Mouse (Mus musculus): ENCODE measurements at regions not wholly inside any gene's neighbourhood (a gene's known extent, or its start where the extent isn't known, plus 50 kb on each side); places are given as distances from the start of the nearest gene placed in this dataset.

- DNase-seq (ENCODE audit: inconsistent ontology term): no peak
These were observed 246.9 kb upstream of the Fggy start for GRCm38 (mm10) chr4:95310410-95310809.

DNA sequence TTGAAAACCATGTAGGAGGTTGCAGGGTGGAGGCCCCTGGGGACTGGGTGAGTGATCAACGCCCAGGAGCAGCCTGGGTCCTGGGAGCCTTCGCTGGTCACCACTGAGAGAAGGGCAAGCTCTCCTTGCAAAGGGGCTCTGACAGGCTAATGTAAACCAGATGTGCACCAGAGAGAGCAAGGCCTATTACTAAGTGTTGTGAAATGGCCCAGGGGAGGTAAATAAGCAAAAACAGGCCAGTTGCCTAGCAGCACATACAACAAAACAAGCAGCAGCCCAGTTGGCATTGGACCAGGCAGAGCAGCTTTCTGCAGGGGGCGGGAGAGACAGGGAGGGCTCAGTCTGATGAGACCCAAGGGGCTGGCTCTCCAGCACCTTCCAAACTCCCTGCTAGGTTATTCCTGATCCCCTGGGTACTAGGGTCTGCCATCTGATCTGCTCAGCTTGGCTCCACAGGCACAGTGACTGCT is 239.5 kb upstream of the Fggy start:
- DNase-seq (ENCODE audit: inconsistent ontology term): peak; percentile 70

GRCm38 (mm10) chr4:95318561-95318960 is 238.7 kb upstream of the Fggy start:
- peak; percentile 20 for DNase-seq (ENCODE audit: inconsistent ontology term)

- DNase-seq (ENCODE audit: inconsistent ontology term): peak; percentile 77
These were observed 238.3 kb upstream of the Fggy start for GRCm38 (mm10) chr4:95319036-95319435.

GRCm38 (mm10) chr4:95325861-95326260 is 231.4 kb upstream of the Fggy start:
- no peak for DNase-seq (ENCODE audit: inconsistent ontology term)

- DNase-seq (ENCODE audit: inconsistent ontology term): no peak
These were observed 217.5 kb upstream of the Fggy start for GRCm38 (mm10) chr4:95339822-95340221.

- no peak for DNase-seq (ENCODE audit: inconsistent ontology term)
These were observed 216.4 kb upstream of the Fggy start for GRCm38 (mm10) chr4:95340926-95341325.

- DNase-seq (ENCODE audit: inconsistent ontology term): peak; percentile 88
These were observed 210.5 kb upstream of the Fggy start for GRCm38 (mm10) chr4:95346722-95347197.

DNA sequence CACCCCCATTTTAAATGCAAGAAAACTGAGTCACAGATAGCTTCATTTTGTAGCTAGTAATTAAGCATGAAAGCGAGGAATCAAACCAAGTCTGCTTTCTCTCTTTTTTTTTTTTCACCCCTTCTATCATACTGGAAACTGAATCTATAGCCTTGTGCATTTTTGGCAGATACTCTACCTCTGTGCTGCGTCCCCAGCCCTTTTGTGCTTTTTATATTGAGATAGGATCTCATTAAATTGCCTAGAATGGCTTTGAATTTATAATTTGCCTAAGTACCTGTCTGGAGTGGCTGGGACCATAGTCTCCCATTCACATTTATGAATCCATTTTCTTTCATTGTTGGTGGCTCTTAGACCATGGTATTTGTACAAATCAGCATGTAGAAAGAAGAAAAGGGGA is 209.9 kb upstream of the Fggy start:
- DNase-seq (ENCODE audit: inconsistent ontology term): no peak

DNA sequence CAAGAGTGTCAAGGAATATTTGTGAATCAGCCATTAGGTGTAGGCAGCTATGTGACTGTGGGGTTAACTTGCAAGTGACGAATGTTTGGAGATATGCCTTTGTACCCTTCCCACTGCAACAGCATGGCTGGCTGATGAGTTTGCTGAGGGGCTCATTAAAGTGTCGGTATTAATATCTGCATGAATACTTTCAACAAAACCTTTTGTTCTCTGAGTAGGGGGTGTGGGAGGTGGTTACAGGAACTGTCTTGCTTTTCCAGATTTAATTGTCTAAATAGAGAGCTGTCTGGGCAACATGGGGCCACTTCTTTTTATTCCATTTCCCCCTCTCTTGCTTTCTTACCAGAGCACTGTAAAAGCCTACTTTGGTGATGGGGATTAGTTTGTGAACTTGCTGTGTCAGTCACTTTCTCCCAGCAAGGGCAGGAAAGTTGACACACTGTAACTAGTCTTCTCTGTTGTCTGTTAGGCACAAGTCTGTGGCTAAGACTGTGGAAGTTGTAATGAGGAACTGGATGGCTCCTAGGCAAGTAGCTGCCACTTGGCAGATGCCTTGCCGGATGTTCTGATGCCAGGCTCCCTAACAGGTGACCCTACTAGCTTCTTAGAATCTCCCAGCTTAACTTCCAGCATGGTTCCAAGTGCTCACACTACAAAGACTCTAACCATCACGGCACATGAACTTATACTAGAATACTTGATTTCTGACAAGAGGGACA is 208.7 kb upstream of the Fggy start:
- peak; percentile 84 for DNase-seq (ENCODE audit: inconsistent ontology term)

- DNase-seq (ENCODE audit: inconsistent ontology term): no peak
These were observed 203.4 kb upstream of the Fggy start for GRCm38 (mm10) chr4:95353894-95354319.

- no peak for DNase-seq (ENCODE audit: inconsistent ontology term)
These were observed 198.6 kb upstream of the Fggy start for GRCm38 (mm10) chr4:95358674-95359073.

- DNase-seq (ENCODE audit: inconsistent ontology term): no peak
These were observed 196.9 kb upstream of the Fggy start for GRCm38 (mm10) chr4:95360336-95360967.

GRCm38 (mm10) chr4:95364376-95365082 is 192.8 kb upstream of the Fggy start:
- DNase-seq (ENCODE audit: inconsistent ontology term): peak; percentile 63

DNA sequence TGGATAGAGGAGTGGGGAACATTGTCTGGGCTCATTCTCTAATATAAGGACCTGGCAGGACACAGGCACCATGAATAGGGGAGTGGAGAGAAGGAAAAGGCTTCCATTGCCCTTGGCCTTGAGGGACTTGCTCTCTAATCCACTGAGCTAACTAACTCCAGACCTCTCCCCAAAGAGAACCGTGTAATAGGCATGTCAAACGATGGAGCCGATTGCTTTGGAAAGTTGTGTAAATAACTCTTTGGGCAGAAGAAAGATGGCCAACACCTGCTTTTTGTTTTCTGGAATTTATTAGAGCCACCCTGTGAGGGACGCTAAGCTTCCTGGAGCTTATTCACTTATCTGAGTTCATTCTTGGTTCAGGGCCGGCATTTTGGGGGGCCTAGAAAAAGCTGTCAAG is 180.9 kb upstream of the Fggy start:
- no peak for DNase-seq (ENCODE audit: inconsistent ontology term)

DNA sequence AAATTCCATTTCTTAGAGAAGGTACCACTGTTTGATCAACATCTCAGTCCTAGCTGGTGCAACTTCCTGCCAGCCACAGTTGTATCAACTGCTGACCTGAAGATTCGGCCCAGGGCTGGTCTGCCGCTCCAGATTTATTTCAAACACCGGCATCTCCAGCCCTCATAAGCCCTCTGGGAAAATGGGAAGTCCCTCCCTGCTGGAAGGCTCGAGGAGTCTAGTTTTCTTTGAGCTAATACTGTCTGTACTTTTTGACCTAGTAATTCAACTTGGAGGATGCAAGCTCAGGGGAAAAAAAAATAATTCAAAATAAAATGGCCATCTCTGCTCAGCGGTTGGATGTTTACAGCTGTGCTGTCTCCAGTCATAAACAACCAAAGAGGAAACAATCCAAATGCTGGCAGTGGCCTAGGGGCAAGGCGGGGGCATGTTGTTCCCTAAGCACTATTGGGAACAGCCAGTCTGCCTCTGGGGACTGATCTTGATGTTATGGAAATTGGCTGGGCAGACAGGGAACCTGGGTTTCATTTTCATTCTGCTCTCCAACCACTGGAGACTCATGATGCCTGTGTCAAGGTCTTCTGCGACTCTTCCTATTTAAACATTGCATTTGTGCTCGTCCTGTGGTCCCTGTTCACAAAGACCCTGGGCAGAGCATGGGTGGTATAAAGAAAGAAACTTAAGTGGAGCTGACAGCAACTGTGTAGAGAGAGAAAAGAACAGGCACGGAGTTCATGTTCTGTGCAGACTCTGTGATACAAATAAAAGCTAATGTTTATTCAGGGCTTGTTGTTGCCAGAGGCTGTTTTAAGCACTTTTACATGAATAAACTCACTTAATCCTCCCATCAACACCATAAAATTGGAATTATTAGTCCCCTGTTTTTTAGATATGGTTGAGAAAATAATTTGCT is 179.8 kb upstream of the Fggy start:
- no peak for DNase-seq (ENCODE audit: inconsistent ontology term)

DNA sequence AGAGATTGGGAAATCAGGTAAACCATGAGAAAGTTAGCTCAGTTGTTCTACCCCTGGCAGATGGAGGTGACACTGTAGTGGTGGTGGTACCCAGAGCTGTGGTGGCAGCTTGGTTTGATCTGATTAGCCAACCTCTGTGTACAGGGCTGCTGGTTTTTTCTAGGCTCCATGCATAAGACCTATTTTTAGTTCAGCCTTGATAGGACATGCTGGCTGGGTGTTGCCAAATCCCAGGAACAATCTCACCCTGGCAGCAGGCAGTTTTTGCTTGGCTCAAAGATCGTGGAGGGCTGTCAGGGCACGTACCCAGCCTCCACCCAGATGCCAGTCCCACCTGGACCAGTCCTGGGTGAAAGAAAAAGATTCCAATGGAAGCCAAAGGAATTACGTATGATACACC is 178.7 kb upstream of the Fggy start:
- no peak for DNase-seq (ENCODE audit: inconsistent ontology term)

DNA sequence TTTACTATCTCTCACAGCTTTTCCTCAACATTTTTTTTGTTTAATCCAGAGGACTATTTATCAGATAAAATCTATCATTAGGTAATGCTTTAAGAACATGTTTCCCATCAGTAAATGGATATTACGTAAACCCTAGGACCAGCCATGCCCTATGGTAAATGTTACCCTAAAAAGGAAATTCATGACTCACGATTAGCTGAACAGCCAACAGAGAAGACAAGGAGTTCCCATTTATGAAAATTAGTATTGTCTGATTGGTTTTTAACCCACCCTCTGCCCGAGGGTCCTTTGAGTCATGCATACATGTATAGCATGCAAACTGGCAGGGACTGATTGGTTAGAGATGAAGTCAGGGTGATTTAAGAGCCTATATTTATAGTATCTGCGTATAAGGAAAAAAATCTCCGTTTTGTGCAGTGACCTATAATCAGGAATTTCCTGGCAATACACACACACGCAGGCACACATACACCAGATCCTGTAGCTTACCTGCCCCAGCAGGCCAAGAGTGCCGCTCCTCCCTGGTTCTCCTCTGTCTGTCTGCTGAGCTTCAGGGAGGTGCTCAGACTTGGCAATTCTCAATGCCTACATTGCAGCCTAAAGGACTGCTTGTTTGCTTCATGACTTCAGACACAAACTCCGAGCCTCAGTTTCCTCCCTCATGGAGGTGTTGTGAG is 174.0 kb upstream of the Fggy start:
- no peak for DNase-seq (ENCODE audit: inconsistent ontology term)

GRCm38 (mm10) chr4:95385552-95385951 is 171.8 kb upstream of the Fggy start:
- DNase-seq (ENCODE audit: inconsistent ontology term): no peak

- DNase-seq (ENCODE audit: inconsistent ontology term): no peak
These were observed 171.3 kb upstream of the Fggy start for GRCm38 (mm10) chr4:95386021-95386420.

DNA sequence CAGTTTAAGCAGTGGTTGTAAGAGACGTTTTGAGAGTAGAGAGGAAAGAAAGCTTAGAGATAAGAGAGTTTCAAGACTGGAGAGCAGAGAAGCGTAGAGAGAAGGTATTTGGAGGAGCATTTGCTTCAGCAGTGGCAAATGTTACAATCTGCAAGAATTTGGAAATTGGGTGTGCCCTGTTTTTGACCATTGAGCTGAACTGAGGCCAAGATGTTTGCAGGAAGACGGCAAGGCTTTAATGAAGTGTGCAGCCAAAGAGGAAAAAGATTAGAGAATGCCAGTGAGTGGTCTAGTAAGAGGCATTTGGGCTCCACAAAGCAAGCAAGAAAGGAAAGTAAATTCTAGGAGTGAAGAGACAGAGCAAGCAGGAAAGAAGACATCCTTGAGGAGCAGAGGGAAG is 168.8 kb upstream of the Fggy start:
- DNase-seq (ENCODE audit: inconsistent ontology term): no peak

Measured in Muller cell, postnatal 12 days (primary cell).